Mouse (Mus musculus) ES-E14 (cell line): ENCODE measurements around the gene Kiss1.

Source experiments
- CHD2 ChIP-seq: IDR thresholded peaks from 2 replicates; pipeline ENCODE4 v1.6.1; 2014; ENCODE audit warnings: mild to moderate bottlenecking, low read depth, low read length, inconsistent platforms
- HCFC1 ChIP-seq: IDR thresholded peaks from 2 replicates; pipeline ENCODE4 v1.6.1; 2012; ENCODE audit warnings: low read length, inconsistent platforms, borderline replicate concordance; ENCODE audit not compliant: insufficient read depth
- MAFK ChIP-seq: IDR thresholded peaks from 2 replicates; pipeline ENCODE4 v1.6.1; 2014; ENCODE audit warnings: mild to moderate bottlenecking, low read depth, low read length, inconsistent platforms; ENCODE audit not compliant: insufficient read depth
- ZNF384 ChIP-seq: IDR thresholded peaks from 2 replicates; pipeline ENCODE4 v1.6.1; 2012; ENCODE audit warnings: low read depth, low read length, inconsistent platforms

DNA sequence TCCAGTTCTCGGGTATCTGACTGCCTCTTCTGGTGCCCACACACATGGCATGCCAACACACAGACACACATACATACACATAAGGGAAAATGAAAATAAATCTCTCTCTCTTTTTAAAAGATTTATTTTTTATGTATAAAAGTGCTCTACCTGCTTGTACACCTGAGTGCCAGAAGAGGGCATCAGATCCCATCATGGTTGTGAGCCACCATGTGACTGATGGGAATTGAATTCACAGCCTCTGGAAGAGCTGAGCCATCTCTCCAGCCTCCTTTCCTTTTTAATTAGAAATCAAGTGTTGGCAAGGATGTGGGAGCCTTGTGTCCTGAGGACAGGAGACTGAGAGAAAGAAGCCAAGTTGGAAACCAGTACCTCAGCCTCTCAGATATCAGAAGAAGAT, 4.5 kb upstream of the Kiss1 start:
- TF ChIP-seq ZNF384, result no peak
- no peak for TF ChIP-seq CHD2
- TF ChIP-seq HCFC1, result no peak
- no peak for TF ChIP-seq MAFK
